Mouse (Mus musculus): ENCODE measurements around the gene Sp1.

GRCm38 (mm10) chr15:102381575-102381974 lies 24.4 kb upstream of the Sp1 start:
- TF ChIP-seq CTCF (IDR thresholded peaks at IDR 0.05; ENCODE audit: insufficient read depth, low read depth, low read length) (peak; percentile 83), POLR2A (IDR thresholded peaks at IDR 0.05; ENCODE audit: insufficient read depth, low read depth, low read length) (no peak)
